Mouse (Mus musculus): Measurements from ENCODE around the gene Gnao1.

The Gnao1 gene

GRCm38 (mm10) chr8:94009243-94009845 lies 199.6 kb downstream of the Gnao1 start:
- no peak for DNase-seq (ENCODE audit: extremely low spot score)

- no peak for DNase-seq (ENCODE audit: extremely low spot score)
Measured at GRCm38 (mm10) chr8:94010101-94010705, 200.4 kb downstream of the Gnao1 start.

GRCm38 (mm10) chr8:94011076-94012012 lies 201.6 kb downstream of the Gnao1 start:
- no peak for DNase-seq (ENCODE audit: extremely low spot score)

GRCm38 (mm10) chr8:94012013-94012951 lies 202.5 kb downstream of the Gnao1 start, which contains the start of gene Amfr:
Amfr (minus strand) TSS chr8:94012842.
- peak; percentile 80 for DNase-seq (ENCODE audit: extremely low spot score)

GRCm38 (mm10) chr8:94013026-94013612 lies 203.4 kb downstream of the Gnao1 start:
- DNase-seq (ENCODE audit: extremely low spot score), result no peak
